Mouse (Mus musculus): Measurements from ENCODE around the gene Nrip1.
"Not testable (repeated sequence)": the region's sequence is repeated elsewhere in the genome, so short reads cannot be mapped to it uniquely, and the experiment has no call there.

The Nrip1 gene

DNA sequence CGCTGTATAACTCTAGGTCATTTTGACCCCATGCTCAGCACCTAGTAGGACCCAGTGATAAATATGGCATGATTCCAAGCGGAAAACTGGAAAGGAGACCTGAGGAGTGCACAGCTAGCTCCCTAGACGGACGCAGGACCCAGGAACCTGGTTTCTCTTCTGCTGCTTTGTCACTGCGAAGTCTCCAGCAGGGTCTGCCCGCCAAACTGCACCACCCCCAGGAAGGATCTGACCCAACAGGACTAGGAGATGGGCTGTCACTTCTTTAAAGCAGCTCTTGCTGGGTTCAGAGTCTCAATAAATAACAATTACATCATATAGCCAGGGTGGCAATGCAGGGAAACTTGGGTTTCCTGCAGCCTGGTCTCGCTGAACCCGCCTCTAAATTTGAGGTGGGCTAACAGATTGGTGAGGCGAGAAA is at the start of gene Nrip1:
Gene Nrip1, minus strand, starts transcription at position 157 of the 421 bp plus-strand sequence.
- peak; percentile 22 to 48 for DNase-seq (ENCODE audit: low spot score in 2 of 2)

DNA sequence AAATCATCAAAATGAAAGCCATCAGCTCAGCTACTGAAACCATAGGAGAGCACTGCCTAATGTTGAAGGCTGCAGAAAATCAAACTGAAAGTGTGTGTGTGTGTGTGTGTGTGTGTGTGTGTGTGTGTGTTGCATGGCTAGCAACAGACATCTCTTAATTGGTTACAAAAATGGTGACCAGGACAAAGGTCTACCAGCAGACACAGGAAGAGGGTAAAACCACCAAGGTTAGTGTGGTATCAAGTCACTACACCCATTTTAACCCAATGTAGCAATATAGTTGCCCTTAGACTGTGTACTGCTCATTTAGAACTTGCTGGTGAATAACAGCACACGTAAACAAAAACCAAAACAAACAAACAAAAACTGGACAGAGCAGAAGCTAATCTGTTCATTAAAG is 48.9 kb upstream of the Nrip1 start:
- DNase-seq (ENCODE audit: low spot score in 2 of 2): no peak

DNA sequence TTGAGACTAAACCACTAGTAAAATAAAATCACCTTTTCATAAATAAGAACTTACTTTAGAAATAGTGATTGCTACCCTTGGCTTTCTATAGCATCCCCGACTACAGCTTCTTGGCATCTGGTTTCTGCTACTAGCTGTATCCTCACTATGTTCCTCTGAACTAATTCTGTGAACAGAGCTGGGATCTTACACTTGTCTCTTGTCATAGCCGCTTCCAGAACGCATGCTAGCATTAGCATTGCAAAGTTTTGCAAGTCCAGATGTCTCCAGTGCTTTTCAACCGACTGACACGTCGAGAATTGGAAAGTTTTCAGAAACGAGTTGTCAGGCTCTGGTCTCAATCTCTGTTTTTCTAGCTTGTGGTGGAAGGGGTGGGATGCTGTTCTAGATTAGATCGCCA is 46.2 kb upstream of the Nrip1 start:
- no peak for DNase-seq (ENCODE audit: low spot score in 2 of 2)

DNA sequence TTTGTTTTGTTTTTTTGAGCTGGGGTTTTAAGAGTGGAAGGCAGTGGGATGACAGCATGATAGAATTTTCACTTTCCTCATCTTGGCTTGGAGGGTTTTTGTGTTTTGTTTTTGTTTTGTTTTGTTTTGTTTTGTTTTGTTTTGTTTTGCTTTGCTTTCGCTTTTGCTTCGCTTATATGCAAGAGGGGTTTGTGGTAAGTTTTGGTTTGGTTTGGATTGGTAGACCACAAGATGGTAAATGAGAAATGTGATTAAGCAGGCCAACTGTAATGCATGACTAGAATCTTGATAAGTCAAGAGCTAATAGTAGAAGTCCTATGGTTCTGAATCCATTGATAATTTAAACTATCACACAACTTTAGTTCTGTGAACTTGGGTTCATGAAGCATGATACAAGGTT is 42.9 kb upstream of the Nrip1 start:
- no peak for DNase-seq (ENCODE audit: low spot score in 2 of 2)

DNA sequence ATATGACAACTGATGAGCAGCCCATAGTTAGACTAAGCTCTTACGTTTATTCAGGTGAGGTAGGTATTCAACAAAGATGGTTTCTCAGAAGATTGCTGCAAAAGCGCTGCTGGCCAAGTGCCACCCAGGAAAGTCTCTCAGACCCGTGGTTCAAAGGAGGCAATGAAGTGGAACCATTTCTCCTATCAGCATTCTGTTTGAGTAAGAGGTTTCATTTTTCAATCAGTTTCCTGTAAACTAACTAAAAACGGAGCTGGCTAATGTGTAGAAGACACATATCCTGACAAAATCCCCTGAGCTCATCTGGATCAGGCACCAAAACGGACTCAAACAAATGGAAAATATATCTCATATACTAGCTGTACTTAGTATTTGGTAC is 42.4 kb upstream of the Nrip1 start:
- DNase-seq (ENCODE audit: low spot score in 2 of 2): no peak

DNA sequence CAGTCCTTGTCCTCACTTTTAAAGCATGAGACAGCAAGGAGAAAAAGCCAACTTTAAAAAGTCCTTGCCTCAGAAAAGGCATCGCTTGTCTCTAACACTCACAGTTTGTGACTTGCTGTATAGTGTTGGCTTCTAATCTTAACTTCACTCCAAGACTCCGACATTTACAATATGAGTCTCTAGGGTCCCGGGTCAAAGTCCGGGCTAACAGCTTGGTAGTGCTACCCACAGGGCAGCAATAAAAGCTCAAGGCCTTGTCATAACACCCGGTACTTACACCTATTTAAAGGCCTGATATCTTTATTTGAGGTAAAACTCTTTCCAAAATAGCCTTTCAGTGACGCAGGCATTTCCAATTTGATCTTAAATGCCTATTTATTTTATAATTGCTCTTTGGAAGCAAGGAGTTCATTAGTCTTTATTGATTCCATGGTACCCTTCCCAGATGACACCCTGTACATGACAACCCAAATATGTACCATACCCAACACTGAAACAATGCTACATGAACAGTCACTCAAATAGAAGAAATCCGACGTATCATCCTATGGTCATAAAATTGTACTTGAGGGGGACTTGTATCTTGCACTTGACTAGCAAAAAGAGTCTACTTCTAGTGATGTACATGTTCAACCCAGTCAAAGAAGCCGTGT is 41.9 kb upstream of the Nrip1 start:
- no peak for DNase-seq (ENCODE audit: low spot score in 2 of 2)

DNA sequence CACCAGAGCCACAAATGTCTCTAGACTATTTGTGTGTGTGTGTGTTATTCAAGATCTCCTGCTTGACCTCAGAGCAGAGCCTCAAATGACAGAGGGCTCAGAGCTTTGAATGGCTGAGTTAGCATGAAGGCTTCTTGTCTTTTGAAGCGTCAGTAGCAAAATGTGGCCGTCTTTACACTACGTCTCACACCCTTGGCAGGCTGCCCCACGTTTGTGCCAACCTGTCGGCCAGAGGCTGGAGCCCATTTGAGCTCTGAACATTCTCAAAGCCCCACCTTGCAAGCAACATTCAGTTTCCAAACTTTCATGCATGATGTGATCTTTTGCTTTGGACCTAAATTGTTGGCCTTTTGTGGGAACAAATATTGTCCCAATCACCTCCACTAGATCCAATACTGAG is 40.9 kb upstream of the Nrip1 start:
- DNase-seq (ENCODE audit: low spot score in 2 of 2): no peak

DNA sequence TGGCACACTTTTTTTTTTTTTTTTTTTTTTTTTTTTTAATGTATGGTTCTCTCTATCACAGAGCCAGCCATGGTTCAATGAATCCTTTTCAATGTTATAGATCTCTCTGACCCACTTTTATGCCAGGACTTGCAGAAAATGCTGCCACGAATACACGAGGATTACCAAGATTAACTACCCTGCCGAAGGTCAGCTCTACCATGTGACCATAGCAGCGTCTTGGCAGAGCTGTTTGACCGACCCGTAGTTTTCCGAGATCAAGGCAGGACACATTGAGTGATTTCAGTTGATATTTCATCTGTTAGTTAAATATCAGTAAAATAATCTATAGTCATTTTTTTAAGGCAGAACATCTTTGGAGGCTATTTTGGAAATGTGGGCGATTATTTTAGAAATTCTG is 40.0 kb upstream of the Nrip1 start:
- DNase-seq (ENCODE audit: low spot score in 2 of 2): no peak

DNA sequence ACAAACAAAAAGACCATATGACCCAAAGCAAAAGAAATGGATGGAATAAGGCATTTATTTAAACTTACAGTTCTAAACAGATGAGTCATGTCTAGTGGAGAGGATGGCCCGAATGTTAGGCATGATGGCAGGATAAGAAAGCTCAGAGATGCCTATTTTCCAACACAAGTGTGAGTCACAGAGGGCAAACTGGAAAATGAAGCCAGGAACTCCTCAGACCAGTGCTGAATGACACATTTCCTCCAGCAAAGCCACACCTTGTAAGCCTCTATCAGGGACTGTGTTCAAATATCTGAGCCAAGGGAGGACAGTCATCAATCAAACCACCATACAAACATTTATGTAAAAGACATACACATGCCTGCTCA is 35.7 kb upstream of the Nrip1 start:
- DNase-seq (ENCODE audit: low spot score in 2 of 2): no peak

DNA sequence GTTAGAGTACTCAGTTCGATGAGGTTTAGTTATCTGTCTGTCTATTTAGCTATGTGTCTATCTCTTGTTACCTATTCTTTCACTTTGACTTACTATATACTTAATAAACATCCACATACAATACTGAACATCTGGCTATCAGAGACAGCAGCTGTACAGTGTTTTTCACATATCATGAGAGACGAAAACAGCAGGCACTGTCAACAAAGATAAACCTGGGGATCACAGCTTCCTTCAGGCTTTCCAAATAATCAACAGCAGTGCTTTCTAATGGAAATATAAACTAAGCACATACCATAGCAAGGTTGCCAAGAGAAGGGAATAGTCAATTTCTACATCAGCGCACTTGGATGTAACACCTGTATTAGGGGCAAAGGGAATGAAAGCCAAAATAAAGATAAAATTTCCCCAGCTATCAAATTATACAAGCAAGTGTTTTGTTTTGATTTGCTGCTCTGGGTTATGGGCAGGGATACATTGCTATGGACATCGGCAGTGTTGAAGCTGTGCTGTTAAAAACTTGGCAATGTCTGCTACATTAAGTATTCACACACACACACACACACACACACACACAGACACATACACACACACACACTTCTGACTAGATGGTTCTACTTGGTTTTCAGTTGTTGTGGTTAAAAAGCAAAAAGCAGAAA is 35.2 kb upstream of the Nrip1 start:
- DNase-seq (ENCODE audit: low spot score in 2 of 2): no peak

DNA sequence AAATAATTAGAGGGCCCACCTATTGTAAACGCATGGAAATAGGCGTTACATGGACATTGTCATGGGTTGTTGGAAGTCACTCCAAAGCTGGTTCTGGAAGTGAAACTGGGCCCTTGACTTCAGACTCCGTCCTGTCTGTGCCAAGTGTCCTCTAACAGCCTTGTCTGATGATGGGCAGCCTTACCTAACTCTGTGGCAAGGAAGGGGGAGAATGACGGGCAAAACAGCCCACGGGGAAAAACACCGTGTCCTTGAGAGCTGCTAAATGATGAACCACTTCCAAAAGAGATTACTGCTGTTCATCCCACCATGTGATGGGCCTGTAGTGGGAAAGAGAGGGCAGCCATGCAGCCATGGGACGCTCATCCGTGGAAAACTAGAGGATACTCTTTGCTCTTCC is 34.6 kb upstream of the Nrip1 start:
- DNase-seq (ENCODE audit: low spot score in 2 of 2): no peak

DNA sequence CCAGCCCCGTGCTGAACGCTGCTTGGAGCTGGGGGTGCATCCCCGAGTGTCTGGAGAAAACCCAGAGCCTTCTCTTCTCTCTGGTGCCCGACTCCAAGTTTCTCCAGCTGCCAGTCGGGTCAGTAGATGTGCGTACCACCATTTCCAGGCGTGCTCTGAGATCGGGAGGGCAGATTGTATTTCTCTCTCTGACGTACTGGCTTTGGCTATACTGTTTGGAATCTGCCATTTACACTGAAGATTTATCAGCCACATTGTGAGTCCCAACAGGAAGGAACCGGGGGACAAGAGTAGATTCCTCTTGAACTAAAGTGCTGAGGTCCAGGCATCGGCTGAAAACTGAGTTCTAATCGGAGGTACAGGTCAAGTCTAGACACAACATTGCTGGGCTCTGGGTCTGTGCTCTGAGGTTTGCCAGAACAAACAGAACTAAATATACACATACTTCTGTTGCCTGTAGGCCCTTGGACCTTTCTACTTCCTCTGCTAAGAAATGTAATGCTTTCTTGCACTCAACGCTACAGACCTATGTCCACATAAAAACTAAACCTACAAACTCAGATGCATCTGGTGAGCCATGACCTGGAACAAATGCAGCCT is 33.8 kb upstream of the Nrip1 start:
- no peak for DNase-seq (ENCODE audit: low spot score in 2 of 2)

DNA sequence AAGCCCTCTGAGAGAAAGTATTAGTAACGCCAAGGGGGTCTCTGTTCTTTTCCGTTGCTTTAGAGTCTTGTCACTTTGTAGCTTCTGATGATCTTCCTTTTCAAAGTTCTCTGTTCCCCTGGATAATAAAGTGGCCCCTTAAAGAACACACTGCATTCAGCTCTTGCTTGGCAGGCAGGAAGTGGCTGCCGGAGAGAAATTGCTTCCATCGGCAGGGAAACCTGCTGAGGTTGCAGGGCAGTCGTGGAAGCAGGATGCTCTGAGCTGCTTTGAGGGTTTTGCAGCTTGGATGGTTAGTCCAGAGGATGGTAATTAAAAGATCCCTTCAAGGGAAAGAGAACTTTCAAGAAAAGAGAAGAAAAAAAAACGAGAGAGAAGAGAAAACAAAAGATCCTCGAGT is 33.3 kb upstream of the Nrip1 start:
- no peak for DNase-seq (ENCODE audit: low spot score in 2 of 2)

DNA sequence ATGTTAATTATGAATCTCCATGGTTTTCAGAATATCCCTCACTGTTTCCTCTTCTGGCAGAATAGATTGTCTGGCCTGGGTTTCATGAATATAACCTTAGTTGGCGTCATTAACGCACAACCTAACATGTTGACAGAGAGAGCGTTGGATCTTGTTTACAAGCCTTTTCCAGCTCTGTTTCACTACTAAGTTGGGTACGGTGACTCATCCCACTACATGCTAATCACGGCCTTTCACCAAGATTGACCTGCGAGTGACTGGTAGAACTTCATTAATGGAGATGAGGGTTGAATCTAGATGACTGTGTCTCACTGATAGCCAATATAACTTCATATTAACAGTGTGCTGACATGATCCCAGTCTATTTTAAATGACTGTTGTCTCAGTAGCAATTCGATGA is 32.7 kb upstream of the Nrip1 start:
- DNase-seq (ENCODE audit: low spot score in 2 of 2): no peak

DNA sequence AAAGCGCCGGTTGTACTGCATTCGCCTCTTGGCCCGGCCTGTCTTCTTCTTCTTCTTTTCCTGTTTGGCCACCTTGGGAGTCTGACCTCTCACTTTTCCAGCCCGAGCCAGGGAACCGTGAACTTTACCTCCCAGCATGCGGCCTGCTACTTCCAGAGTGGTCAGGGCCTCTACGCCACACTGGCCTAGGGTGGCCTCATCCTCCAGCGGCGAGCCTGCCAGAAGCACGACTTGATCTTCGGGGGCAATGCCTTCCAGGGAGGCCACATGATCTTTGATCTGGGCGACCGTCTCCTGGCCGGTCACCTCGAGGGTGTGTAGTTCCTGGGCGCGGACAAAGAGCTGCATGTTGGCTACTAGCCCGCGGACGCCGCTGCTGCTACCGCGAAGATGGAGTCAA is 29.7 kb upstream of the Nrip1 start:
- not testable (repeated sequence) for DNase-seq (ENCODE audit: low spot score in 2 of 2)

DNA sequence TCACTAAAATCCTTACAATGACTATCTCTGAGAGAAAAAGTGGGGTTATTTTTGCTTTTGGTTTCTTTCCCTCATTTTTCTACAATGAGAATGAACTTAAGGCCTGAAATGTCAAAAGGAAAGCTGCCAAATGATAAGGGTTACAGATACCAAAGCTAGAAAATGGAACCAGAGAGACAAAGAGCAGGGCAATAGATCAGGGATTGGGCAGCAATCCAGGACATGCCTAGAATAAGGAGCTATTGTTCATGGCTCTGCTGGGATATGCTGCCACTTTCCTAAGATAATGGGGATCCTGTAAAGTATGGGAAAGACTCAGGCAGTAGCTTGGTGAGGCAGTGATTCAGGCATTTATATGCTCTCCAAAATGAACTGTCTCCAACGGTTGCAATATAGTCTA is 22.9 kb upstream of the Nrip1 start:
- no peak for DNase-seq (ENCODE audit: low spot score in 2 of 2)

DNA sequence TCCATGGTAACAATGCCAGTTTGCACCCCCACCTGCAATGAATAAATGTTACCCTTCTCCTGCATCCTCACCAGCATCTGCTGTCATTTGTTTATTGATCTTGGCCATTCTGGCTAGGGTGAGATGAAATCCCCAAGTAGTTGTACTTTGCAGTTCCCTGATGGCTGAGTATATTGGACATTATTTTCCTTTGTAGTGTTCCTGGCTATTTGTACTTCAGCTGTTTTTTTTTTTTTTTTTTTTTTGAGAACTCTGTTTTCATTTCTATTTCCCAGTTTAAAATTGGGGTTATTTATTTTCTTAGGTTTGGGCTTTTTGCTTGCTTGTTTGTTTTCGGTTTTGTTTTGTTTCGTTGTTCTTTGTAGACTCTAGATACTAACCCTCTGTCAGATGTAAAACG is 19.6 kb upstream of the Nrip1 start:
- DNase-seq (ENCODE audit: low spot score in 2 of 2): no peak

DNA sequence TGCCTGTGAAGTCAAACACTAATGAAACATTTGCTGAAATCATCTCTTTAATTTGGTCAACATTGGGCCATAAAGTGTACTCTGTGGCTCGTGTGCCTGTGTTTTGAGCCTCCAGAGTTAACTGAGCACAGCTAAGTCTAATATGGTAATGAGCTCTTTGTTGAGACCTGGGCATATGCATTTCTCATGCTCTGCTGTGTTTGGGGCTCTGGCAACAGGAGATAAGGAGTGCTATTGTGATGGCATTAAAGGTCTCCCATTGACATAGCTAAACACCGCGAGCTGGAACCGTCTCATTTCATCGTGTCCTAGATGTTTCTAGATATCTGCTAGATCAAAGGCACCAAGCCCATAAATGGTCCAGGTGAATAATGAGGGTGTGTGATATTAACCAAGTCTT is 12.9 kb upstream of the Nrip1 start:
- no peak for DNase-seq (ENCODE audit: low spot score in 2 of 2)

DNA sequence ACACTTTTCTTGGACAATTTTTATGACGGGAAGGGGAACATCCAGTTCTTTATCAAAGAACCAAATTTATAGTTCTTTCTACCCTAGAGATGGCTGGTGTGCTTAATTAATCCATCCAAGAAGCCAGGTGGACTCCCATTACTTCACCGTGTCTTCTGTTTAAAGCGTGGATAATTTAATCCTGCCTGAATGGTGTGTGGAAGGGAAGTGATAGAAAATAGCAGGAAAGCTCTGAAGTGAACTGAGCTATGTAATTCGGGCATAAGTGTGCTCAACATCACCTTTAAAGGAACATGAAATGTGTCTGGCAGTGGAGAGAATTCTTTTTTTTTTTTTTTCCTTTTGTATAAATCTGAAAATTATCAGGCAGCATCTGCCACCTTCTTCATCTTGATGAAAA is 12.4 kb upstream of the Nrip1 start:
- no peak for DNase-seq (ENCODE audit: low spot score in 2 of 2)

DNA sequence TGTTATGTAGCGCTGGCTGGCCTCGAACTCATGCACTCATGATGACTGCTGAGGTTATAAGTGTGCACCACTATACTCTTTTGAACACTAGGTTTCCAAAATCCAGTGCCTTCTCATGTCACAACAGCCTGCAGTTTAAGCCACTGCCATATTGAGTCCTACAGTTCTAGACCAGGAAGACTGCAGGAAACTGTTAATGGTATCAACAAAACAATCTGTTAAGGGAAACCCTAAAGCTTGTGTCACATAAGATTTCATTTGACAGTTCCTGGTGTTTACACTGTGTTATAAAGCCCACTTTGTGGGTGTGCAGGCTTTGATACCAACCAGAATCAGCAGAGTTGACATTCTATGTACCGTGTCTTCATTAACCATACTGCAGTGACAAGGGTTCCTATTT is 3.6 kb upstream of the Nrip1 start:
- no peak for DNase-seq (ENCODE audit: low spot score in 2 of 2)

DNA sequence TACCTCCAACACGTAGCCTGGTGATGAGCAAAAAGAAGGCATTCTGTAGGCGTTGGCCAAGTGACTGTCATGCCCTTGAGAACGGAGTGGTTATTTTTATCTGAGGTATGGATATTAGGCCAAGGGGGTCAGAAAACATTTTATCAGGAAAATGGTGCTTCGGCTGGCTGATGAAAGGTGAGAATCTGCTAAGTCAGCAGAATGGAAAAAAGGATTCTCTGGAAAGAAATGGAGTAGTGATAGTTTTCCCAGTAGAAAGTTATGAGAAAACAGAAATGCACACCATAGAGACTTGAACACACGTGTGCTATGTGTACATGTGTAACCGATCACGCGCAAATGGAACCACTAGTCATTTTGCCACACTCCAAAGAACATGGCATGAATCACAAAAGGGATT is 3.0 kb upstream of the Nrip1 start:
- DNase-seq (ENCODE audit: low spot score in 2 of 2): no peak

DNA sequence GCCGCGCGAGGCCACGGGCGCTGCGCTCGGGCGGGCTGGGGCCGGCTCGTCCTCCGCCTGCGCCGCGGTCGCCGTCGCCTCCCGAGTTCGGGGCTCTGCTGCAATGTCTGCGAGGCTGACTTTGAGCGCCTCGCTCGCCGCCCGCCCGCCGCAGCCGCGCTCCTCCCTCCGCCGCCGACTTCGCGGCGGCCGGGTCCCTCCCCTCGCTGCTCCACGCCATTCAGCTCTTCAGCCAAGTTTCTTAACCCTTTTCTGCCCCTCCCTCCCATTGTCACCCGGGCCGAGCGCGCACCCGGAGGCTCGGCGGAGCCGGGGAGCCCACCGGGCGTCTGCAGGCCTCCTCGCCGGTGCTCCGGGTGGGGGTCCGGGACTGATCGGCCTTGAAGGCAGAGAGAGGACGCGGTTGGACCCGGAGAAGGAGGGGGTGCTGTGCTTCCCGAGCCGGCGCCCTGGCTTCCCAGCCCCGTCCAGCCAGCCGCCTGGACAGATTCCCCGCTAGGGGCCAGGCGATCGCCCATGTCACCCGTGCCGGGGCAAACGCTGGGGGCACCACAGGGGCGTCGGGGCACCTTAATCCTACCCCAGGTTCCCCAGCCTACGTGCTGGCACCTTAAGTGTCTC is 576 bp downstream of the Nrip1 start:
- peak; percentile 75 to 80 for DNase-seq (ENCODE audit: low spot score in 2 of 2)

Data from right cerebral cortex, postnatal 36 days (tissue).